13 mouse cellular contexts compared by ENCODE assay signal in genomic region chr3:69456071-69456470, GRCm38 (mm10).
A peak's percentile ranks its signal among the peaks of the same experiment; 100 is the strongest.
DNase-seq lines count a peak whose midpoint lies in the region.
"Had no signal": no experiment of that assay in that cellular context is flagged by ENCODE, and none has a peak within 500 bp of the region (broad histone marks: within the 10 kb centered on the region; RNA-seq: fewer than 3 reads in every experiment).

No protein-coding gene starts in this region.

- intact Hi-C loops in heart, postnatal 25 days (cut with DNase I), result no loop called here

- DNase-seq in heart, adult 11 months, result peak; percentile 50
- DNase-seq in heart, postnatal 25 days (ENCODE audit: low spot score), result no peak
- peak; percentile 53 for DNase-seq in gastrocnemius, adult 18-20 months (ENCODE audit: low spot score)
- peak; percentile 60 for DNase-seq in gastrocnemius, postnatal 10 days
- peak; percentile 88 for DNase-seq in skeletal muscle tissue, adult 2 months (ENCODE audit: low read depth, low spot score)
- no peak for DNase-seq in layer of hippocampus, adult 11-12 months (ENCODE audit: low spot score)
- DNase-seq in right cerebral cortex, postnatal 4 days, result no peak
- DNase-seq: adrenal gland, adult 2 months; adrenal gland, postnatal 25 days; cerebellum, adult 2 months; cerebellum, postnatal 14 days; forebrain, postnatal 0 days; heart, postnatal 36 days had no signal

Comparison
In these comparisons a context has a peak if more than half of its experiments do, and no peak if none do; other contexts are left out.
1. DNase-seq: peak in heart, adult 11 months (single experiment), gastrocnemius, adult 18-20 months (single experiment), gastrocnemius, postnatal 10 days (single experiment) and skeletal muscle tissue, adult 2 months (single experiment); none in heart, postnatal 25 days (single experiment), layer of hippocampus, adult 11-12 months (single experiment) and right cerebral cortex, postnatal 4 days (single experiment).